Mouse (Mus musculus) midbrain, embryonic 15.5 days (tissue): ENCODE data around the gene Insig1. TPM values are rescaled to one million over a fixed set of nuclear protein-coding genes. Genes with fewer than 3 reads are reported as not detected.

Experiments
- ATAC-seq: fragments of 200-750 bp; cut with Nextera tagmentation; replicated peaks from 2 replicates; pipeline ENCODE4 v1.8.0; 2017; ENCODE audit warnings: moderate TSS enrichment
- H3K27ac ChIP-seq: fragments of 300-500 bp; sonication (generic); 2 replicates; pipeline ENCODE4 v1.5.1; 2015; ENCODE audit warnings: mild to moderate bottlenecking, inconsistent platforms
- H3K27me3 ChIP-seq: fragments of 300-500 bp; sonication (generic); replicated peaks from 2 replicates; pipeline ENCODE4 v1.6.1; 2015; ENCODE audit warnings: inconsistent platforms
- H3K36me3 ChIP-seq: fragments of 300-500 bp; sonication (generic); replicated peaks from 2 replicates; pipeline ENCODE4 v1.6.1; 2015; ENCODE audit warnings: inconsistent platforms
- H3K4me1 ChIP-seq: fragments of 300-500 bp; sonication (generic); 2 replicates; pipeline ENCODE4 v1.6.1; 2015; ENCODE audit warnings: inconsistent platforms
- H3K4me2 ChIP-seq: fragments of 300-500 bp; sonication (generic); 2 replicates; pipeline ENCODE4 v1.6.1; 2015; ENCODE audit warnings: inconsistent platforms, mild to moderate bottlenecking, moderate library complexity
- H3K4me3 ChIP-seq: fragments of 300-500 bp; sonication (generic); 2 replicates; pipeline ENCODE4 v1.5.1; 2015; ENCODE audit warnings: mild to moderate bottlenecking, inconsistent platforms
- H3K9ac ChIP-seq: fragments of 300-500 bp; sonication (generic); 2 replicates; pipeline ENCODE4 v1.6.1; 2015; ENCODE audit warnings: mild to moderate bottlenecking, inconsistent platforms
- H3K9me3 ChIP-seq: fragments of 300-500 bp; sonication (generic); 2 replicates; pipeline ENCODE4 v1.6.1; 2016; ENCODE audit warnings: inconsistent platforms
- WGBS: fragments of 180-500 bp; shearing (Covaris S2); methylation state at CpG from one replicate; pipeline ENCODE4 v1.1.7; 2015; ENCODE audit warnings: mixed read lengths; 5-methylcytosine and 5-hydroxymethylcytosine counted together
- polyA plus RNA-seq: library from polyadenylated mRNA; unstranded; fragments of >200 nt; fragmentation: Nextera tagmentation; extraction: Ambion mirVana; gene quantifications from 2 replicates; pipeline ENCODE4 v1.2.1, GENCODE M21; 2015

Insig1 gene
- polyA plus RNA-seq, 1 experiment from 2014 or later, result 79.3 TPM

DNA sequence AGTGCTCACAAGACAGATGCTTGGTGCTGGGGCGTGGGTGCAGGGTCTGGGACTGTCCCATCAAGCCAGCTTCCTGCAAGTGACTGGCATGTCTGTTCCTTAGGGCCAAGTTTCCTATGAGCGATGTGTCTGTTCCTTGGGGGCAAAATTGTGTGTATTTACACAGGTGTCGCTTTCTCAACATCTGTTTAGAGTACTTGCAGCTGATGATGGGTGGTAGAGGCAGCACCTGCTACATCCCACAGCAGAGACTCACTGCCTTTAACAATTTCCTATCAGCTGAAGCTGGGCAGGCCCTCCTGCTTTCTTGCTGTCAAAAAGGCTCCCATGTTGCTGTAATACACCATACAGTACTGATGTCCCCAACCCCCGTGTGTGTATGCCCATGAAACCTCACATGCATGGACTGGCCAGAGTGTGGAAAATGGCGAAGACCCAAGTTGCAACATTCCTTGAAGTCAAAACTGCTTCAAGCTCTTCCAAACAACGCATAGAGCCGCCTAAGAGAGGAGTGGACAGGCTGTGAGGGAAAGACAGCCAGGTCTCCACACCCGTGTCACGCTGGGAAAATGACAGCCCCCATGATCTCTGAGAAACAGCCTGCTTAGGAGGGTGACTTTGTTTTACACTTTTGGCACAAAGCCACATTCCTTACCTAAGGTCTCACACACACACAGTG lies 875 bp upstream of the Insig1 start:
- Histone ChIP-seq H3K4me3 (peak overlapping the region; percentile 57), H3K4me2 (peak overlapping the region; percentile 92), H3K27ac (peak overlapping the region; percentile 96), H3K4me1 (peaks cover 44% of the 10 kb centered on the region), H3K9ac (peak overlapping the region; percentile 58), H3K36me3 (0 out of 2 replicates have a peak, but pooled peaks cover 13% of the 10 kb centered on the region), H3K9me3 (no peaks in the 10 kb centered on the region), H3K27me3 (no peaks in the 10 kb centered on the region)
- peak; percentile 13; the same call in 1 of the 2 replicates for ATAC-seq
- 20% methylated on average over 9 of the region's 9 CpGs for WGBS

DNA sequence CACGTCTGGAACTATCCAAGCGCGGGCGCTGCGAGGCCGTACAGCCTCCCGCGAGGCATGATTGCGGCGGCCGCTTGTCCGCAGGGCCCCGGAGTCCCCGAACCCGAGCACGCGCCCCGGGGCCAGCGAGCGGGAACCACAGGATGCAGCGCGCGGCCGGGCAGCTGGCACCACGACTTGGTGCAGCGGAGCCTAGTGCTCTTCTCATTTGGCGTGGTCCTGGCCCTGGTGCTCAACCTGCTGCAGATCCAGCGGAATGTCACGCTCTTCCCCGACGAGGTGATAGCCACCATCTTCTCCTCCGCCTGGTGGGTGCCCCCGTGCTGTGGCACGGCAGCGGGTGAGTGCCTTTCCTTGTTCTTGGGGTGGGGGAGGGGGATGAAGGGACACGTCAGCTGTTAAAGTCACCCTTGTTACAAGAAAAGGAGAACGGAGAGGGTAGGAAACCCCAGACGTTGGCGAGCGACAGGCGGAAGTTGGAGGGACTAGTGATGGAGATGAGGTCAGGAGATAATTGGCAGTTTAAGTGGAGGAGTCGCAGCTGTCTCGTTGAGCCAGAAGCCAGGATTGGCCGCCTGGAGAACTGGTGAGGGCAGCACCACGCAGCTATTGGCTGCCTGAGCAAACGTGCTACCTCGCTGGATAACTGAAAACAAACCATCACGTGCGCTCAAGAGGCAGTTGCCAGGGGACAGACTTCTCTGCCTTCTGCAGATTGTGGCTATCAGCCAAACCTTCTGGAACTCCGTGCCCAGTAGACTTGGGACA lies 477 bp downstream of the Insig1 start:
- WGBS, result under 1% methylated on average over 50 of the region's 50 CpGs

DNA sequence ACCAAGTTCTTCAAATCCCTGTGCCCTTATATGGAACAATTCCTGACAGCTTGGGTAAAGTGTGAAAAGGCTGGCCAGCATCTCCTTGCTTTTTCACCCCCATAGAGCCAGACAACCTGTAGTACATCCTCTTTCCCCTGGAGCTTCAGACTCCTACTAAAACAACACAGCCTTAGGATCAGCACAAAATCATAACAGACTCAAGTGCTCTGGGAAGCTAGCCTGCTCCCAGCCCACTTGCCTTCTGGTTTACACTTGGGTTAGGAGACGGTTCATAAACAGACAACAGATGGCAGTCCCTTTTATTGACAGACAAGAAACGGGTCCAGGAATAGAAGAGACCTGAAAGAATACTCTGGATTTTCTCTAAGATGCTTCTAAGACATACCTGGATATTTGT lies 8.3 kb downstream of the Insig1 start:
- Histone ChIP-seq H3K27me3 (no peaks in the 10 kb centered on the region), H3K27ac (no peak overlapping the region), H3K4me1 (peaks cover 5% of the 10 kb centered on the region; the same call in 1 of the 2 replicates), H3K4me3 (no peak overlapping the region), H3K9me3 (no peaks in the 10 kb centered on the region), H3K36me3 (peaks cover 29% of the 10 kb centered on the region), H3K9ac (no peak overlapping the region), H3K4me2 (no peak overlapping the region)
- WGBS, result 76% methylated on average over 2 of the region's 2 CpGs
- ATAC-seq, result no peak

More for the DNA sequence above, 477 bp downstream of the Insig1 start:
- Histone ChIP-seq H3K9me3 (no peaks in the 10 kb centered on the region), H3K4me1 (peaks cover 44% of the 10 kb centered on the region), H3K9ac (peak overlapping the region; percentile 61), H3K4me3 (peak overlapping the region; percentile 57), H3K27ac (peak overlapping the region; percentile 91), H3K27me3 (no peaks in the 10 kb centered on the region), H3K4me2 (peak overlapping the region; percentile 92), H3K36me3 (peaks cover 25% of the 10 kb centered on the region)
- peak; percentile 88 for ATAC-seq

DNA sequence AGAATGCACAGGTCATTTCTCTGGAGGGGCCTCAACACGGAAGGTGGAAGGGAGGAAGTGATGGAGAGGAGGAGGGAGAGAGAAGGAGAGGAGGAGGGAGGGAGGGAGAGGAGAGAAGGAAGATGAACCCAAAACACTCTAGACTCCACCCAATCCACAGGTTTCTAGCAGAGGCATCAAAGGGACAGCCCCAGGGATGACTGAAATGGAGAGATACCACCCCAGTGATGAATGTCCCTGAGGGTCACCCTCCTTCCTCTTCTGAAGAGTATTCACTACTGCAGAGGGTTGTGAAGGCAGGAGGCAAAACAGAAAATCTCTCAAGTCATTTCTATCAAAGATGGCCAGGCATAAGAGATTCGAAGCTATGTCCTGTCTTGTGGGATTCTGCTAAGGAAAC lies 10.0 kb downstream of the Insig1 start:
- no peak for ATAC-seq
- H3K27ac ChIP-seq, result no peak overlapping the region
- no peaks in the 10 kb centered on the region for H3K4me1 ChIP-seq
- no peak overlapping the region for H3K4me2 ChIP-seq
- no peak overlapping the region for H3K9ac ChIP-seq
- no peak overlapping the region for H3K4me3 ChIP-seq
- peaks cover 13% of the 10 kb centered on the region for H3K36me3 ChIP-seq
- no peaks in the 10 kb centered on the region for H3K9me3 ChIP-seq
- H3K27me3 ChIP-seq, result no peaks in the 10 kb centered on the region
- WGBS, result 89% methylated on average over 2 of the region's 2 CpGs

DNA sequence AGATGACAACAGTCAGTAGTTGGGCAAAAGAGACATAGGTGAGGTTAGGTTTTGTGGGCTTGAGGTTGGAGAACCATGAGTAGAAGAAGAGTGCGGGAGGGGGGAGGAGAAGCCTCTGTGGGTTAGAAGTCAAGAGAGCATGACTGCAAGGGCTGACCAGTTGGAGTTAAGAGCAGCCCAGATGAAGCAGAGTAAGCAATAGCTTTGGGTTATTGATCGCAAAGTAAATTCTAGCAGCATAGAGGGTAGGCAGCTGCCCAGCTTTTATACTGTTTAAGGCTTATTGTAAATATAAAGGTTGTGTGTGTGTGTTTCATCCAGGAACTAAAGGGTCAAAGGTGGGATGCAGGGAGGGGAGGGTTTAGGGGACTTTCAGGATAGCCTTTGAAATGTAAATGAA lies 10.7 kb downstream of the Insig1 start:
- 96% methylated on average over 2 of the region's 2 CpGs for WGBS
- Histone ChIP-seq H3K36me3 (peaks cover 7% of the 10 kb centered on the region; the same call in 1 of the 2 replicates), H3K4me2 (no peak overlapping the region), H3K27me3 (no peaks in the 10 kb centered on the region), H3K27ac (no peak overlapping the region), H3K9ac (no peak overlapping the region), H3K9me3 (no peaks in the 10 kb centered on the region), H3K4me1 (no peaks in the 10 kb centered on the region), H3K4me3 (no peak overlapping the region)
- ATAC-seq, result no peak

DNA sequence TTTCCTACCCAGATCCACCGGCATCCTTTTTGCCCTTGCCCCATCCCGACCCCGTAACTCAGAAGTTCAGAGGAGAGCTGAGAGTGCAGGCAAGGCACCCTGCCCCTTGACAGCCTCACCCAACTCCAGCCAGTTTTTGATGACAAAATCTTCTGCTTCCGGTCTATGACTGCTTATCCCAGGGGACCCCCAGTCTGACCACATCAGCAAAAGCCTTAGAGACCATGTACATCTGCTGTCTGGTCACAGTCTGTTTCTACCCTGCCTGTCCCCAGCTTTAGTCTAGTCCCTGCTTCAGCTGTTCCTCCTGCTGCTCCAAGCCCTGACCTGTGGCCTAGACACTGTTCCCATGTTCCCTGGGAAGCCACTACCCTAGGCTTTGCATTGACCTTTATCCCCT lies 11.1 kb downstream of the Insig1 start:
- Histone ChIP-seq H3K9ac (no peak overlapping the region), H3K4me1 (no peaks in the 10 kb centered on the region), H3K36me3 (0 out of 2 replicates have a peak, but pooled peaks cover 6% of the 10 kb centered on the region), H3K4me3 (no peak overlapping the region), H3K9me3 (no peaks in the 10 kb centered on the region), H3K4me2 (no peak overlapping the region), H3K27me3 (no peaks in the 10 kb centered on the region), H3K27ac (no peak overlapping the region)
- ATAC-seq, result no peak
- WGBS, result 80% methylated on average over 4 of the region's 4 CpGs

DNA sequence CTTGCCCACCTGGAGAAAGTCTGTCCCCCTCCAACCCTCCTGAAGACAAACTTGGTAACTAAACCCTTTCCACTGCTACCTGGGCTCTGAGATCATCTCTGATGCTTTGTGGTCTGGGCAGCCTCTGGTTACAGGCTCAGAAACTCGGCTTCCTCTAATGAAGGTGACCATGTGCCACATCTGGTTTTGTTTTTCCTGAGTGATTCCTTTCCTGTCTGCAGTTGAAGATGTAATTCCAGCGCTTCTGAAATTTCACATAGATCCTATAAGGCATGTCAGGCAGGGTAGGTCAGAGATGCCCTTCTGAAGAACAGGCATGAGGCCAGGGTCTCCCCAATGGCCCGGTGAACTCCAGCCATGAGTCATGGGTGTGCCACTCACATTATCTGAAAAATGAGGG lies 11.6 kb downstream of the Insig1 start:
- no peaks in the 10 kb centered on the region for H3K27me3 ChIP-seq
- no peak overlapping the region for H3K4me2 ChIP-seq
- 0 out of 2 replicates have a peak, but pooled peaks cover 6% of the 10 kb centered on the region for H3K36me3 ChIP-seq
- no peaks in the 10 kb centered on the region for H3K9me3 ChIP-seq
- H3K27ac ChIP-seq, result no peak overlapping the region
- no peak overlapping the region for H3K4me3 ChIP-seq
- WGBS, result 81% methylated on average over 3 of the region's 3 CpGs
- ATAC-seq, result no peak
- no peak overlapping the region for H3K9ac ChIP-seq
- H3K4me1 ChIP-seq, result no peaks in the 10 kb centered on the region

DNA sequence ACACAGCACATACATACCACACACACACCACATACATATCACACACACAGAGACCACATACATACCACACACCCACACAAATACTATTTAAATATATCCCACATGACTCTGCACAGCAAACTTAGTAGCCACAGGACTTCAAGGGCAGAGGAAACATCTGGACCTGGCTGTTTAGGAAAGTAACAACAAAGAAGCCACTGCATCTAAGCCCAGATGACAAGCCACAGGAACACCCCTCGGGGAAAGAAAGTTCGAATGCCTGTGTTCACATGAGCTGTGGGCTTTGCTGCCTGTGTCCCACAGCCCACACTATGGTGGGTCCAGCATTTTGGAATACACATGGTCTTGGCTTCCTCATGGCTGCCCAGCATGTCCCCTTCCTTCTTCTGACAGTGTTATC lies 13.6 kb downstream of the Insig1 start:
- no peaks in the 10 kb centered on the region for H3K27me3 ChIP-seq
- H3K36me3 ChIP-seq, result no peaks in the 10 kb centered on the region
- WGBS, result 89% methylated on average over 2 of the region's 2 CpGs
- H3K4me1 ChIP-seq, result no peaks in the 10 kb centered on the region
- no peak overlapping the region for H3K4me3 ChIP-seq
- no peak for ATAC-seq
- no peak overlapping the region for H3K9ac ChIP-seq
- no peak overlapping the region for H3K4me2 ChIP-seq
- no peaks in the 10 kb centered on the region for H3K9me3 ChIP-seq
- H3K27ac ChIP-seq, result no peak overlapping the region

DNA sequence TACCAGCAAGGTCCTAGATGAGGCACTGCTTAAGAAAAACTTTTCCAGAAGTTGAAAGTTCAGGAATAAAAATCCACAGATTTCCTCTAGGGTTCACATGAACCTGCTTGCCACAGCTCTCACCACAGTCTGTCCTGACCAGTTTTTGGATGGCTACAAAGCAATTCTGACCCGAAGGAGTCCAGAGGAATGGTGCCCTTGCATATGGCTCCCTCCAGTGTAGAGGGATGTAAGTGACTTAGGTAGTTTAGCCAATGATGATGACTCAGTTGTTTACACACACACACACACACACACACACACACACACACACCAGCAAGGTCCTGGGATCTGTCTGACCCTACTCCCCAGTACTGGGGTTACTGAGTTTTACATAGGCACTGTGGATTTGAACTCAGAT lies 19.4 kb downstream of the Insig1 start:
- 56% methylated on average over 1 of the region's 1 CpGs for WGBS
- H3K4me1 ChIP-seq, result no peaks in the 10 kb centered on the region
- no peaks in the 10 kb centered on the region for H3K9me3 ChIP-seq
- no peaks in the 10 kb centered on the region for H3K27me3 ChIP-seq
- no peak overlapping the region for H3K9ac ChIP-seq
- no peak for ATAC-seq
- H3K27ac ChIP-seq, result no peak overlapping the region
- no peaks in the 10 kb centered on the region for H3K36me3 ChIP-seq
- no peak overlapping the region for H3K4me2 ChIP-seq
- H3K4me3 ChIP-seq, result no peak overlapping the region

DNA sequence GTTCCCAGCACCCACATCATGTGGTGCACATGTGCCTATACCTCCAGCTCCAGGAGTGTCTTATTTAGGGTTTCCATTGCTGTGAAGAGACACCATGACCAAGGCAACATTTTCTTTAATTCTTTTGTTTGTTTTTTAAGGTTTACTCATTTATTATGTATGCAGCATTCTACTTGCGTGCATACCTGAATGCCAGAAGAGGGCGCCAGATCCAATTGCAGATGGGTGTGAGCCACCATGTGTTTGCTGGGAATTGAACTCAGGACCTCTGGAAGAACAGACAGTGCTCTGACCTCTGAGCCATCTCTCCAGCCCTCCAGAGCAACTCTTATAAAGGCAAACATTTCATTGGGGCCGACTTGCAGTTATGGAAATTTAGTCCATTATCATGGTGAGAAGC lies 21.2 kb downstream of the Insig1 start:
- 84% methylated on average over 3 of the region's 3 CpGs for WGBS
- Histone ChIP-seq H3K4me1 (no peaks in the 10 kb centered on the region), H3K27ac (no peak overlapping the region), H3K36me3 (no peaks in the 10 kb centered on the region), H3K9me3 (no peaks in the 10 kb centered on the region), H3K4me3 (no peak overlapping the region), H3K4me2 (no peak overlapping the region), H3K9ac (no peak overlapping the region), H3K27me3 (no peaks in the 10 kb centered on the region)
- no peak for ATAC-seq

DNA sequence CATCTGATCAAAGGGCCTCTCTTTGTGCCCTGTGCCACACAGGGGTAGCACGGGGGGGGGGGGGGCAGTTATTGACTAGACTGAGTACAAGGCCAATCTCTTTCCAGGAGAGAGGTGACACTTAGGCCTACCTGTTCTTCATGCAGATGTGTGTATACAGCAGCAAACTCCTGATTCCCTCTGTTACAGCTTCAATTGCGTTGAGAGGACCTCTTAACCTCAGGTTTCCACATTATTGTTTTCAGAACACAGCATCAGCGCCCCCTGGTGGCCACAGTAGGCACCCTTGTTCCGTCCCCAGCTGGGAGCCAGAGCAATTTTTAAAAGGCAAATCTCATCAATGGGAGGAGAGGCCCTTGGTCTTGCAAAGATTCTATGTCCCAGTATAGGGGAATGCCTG lies 22.7 kb downstream of the Insig1 start:
- Histone ChIP-seq H3K4me3 (no peak overlapping the region), H3K4me2 (no peak overlapping the region), H3K9ac (no peak overlapping the region), H3K9me3 (no peaks in the 10 kb centered on the region), H3K27ac (no peak overlapping the region), H3K4me1 (no peaks in the 10 kb centered on the region), H3K27me3 (no peaks in the 10 kb centered on the region), H3K36me3 (no peaks in the 10 kb centered on the region)
- 22% methylated on average over 4 of the region's 4 CpGs for WGBS
- peak; percentile 51; the same call in 1 of the 2 replicates for ATAC-seq

DNA sequence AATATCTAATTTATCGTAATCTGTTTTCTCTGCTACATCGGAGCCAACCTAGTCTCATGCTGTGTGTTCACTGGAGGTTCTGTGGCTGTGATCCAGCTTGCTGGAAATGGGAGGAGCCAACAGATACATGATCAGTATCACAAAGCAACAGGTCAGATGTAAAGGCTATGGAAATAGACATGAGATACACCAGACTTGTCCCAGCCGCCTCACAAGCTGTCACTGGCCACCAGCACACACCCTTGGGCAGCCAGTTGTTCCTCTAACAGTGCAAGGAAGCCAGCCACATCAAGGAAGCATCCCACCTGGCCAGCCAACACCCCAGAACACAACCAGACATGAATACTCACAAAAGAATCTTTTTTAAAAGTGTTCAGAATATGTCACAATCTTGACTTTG lies 23.2 kb downstream of the Insig1 start:
- Histone ChIP-seq H3K9ac (no peak overlapping the region), H3K4me1 (no peaks in the 10 kb centered on the region), H3K9me3 (no peaks in the 10 kb centered on the region), H3K4me2 (no peak overlapping the region), H3K4me3 (no peak overlapping the region), H3K27ac (no peak overlapping the region), H3K27me3 (no peaks in the 10 kb centered on the region), H3K36me3 (no peaks in the 10 kb centered on the region)
- peak; percentile 38; the same call in 1 of the 2 replicates for ATAC-seq
- 75% methylated on average over 3 of the region's 3 CpGs for WGBS
